Mouse (Mus musculus) heart, embryonic 11.5 days (tissue): ENCODE data around the gene Bclaf1. TPM values are rescaled to one million over a fixed set of nuclear protein-coding genes. Genes with fewer than 3 reads are reported as not detected.
A peak's percentile ranks its signal among the peaks of the same experiment; 100 is the strongest.

Experiments used
- ATAC-seq: fragments of 200-750 bp; cut with Nextera tagmentation; replicated peaks from 2 replicates; pipeline ENCODE4 v1.8.0; 2017; ENCODE audit warnings: moderate library complexity; ENCODE audit not compliant: insufficient number of reproducible peaks, low FRiP score, low TSS enrichment
- H3K27ac ChIP-seq: fragments of 300-500 bp; sonication (generic); 2 replicates; pipeline ENCODE4 v1.5.1; 2014; ENCODE audit warnings: mild to moderate bottlenecking, low read depth, low read length
- H3K27me3 ChIP-seq: fragments of 300-500 bp; sonication (generic); 2 replicates; pipeline ENCODE4 v1.6.1; 2014; ENCODE audit warnings: mild to moderate bottlenecking, low read length, mixed read lengths; ENCODE audit not compliant: control insufficient read depth, insufficient read depth
- H3K36me3 ChIP-seq: fragments of 300-500 bp; sonication (generic); 2 replicates; pipeline ENCODE4 v1.6.1; 2014; ENCODE audit warnings: mild to moderate bottlenecking, low read length, moderate library complexity, mixed read lengths; ENCODE audit not compliant: control insufficient read depth, insufficient read depth
- H3K4me1 ChIP-seq: fragments of 300-500 bp; sonication (generic); 2 replicates; pipeline ENCODE4 v1.6.1; 2014; ENCODE audit warnings: low read length; ENCODE audit not compliant: control insufficient read depth, insufficient read depth
- H3K4me2 ChIP-seq: fragments of 300-500 bp; sonication (generic); 2 replicates; pipeline ENCODE4 v1.6.1; 2014; ENCODE audit warnings: mild to moderate bottlenecking, moderate library complexity
- H3K4me3 ChIP-seq: fragments of 300-500 bp; sonication (generic); 2 replicates; pipeline ENCODE4 v1.5.1; 2014; ENCODE audit warnings: low read depth, low read length
- H3K9ac ChIP-seq: fragments of 300-500 bp; sonication (generic); 2 replicates; pipeline ENCODE4 v1.6.1; 2014; ENCODE audit warnings: mild to moderate bottlenecking, low read depth, low read length, moderate library complexity
- H3K9me3 ChIP-seq: fragments of 300-500 bp; sonication (generic); replicated peaks from 2 replicates; pipeline ENCODE4 v1.6.1; 2016; ENCODE audit warnings: low read length; ENCODE audit not compliant: control insufficient read depth
- WGBS: fragments of 180-500 bp; shearing (Covaris S2); extraction: QIAGEN DNeasy Blood & Tissue Kit; methylation state at CpG from one replicate; pipeline ENCODE4 v1.1.7; 2014; ENCODE audit not compliant: insufficient replicate concordance; 5-methylcytosine and 5-hydroxymethylcytosine counted together
- polyA plus RNA-seq: library from polyadenylated mRNA; unstranded; fragments of >200 nt; fragmentation: Nextera tagmentation; extraction: Ambion mirVana; gene quantifications from 2 replicates; pipeline ENCODE4 v1.2.1, GENCODE M21; 2014

Gene Bclaf1
- polyA plus RNA-seq, 1 experiment from 2014 or later: 94.9 TPM

DNA sequence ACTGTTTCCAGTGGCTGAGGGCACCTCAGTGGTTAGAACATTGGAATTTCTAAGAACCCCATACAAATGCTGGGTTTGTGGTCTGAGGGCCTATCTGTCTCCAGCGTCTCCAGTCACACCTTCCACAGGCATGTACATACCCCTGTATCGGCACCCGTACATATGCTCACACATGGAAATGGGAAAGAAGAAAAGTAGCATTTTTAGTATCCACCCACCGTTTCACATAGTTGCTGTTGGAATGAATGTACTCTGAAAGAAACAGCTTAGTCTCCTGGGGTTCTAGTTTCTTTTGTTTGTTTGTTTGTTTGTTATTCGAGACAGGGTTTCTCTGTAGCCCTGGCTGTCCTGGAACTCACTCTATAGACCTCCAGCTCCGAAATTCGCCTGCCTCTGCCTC, 25.6 kb downstream of the Bclaf1 start:
- WGBS: 91% methylated on average over 7 of the region's 7 CpGs
- Histone ChIP-seq H3K4me3 (no peak overlapping the region), H3K4me2 (no peak overlapping the region), H3K4me1 (no peaks in the 10 kb centered on the region), H3K27ac (no peak overlapping the region), H3K9ac (no peak overlapping the region), H3K9me3 (no peaks in the 10 kb centered on the region), H3K27me3 (no peaks in the 10 kb centered on the region), H3K36me3 (peaks cover 25% of the 10 kb centered on the region)
- ATAC-seq: no peak

DNA sequence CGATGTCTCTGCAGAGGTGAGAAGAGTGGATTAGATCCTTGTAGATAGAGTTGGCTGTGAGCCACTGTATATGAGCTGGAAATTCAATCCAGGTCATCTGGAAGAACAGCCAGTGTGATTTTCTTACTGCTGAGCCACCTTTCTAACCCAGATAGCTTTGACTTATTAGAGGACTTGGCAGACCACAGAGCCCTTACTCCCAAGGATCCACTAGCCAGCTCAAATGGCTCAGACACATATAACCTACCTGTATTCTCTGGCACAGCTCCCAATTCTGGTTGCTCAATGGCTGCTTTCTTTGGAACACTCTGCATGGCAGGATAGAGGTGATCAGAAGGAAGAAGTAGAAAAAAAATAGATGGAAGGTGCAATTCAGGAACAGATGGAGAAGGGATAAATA, 33.5 kb downstream of the Bclaf1 start:
- H3K36me3 ChIP-seq: peaks cover 16% of the 10 kb centered on the region
- no peak overlapping the region for H3K9ac ChIP-seq
- no peaks in the 10 kb centered on the region for H3K4me1 ChIP-seq
- H3K27me3 ChIP-seq: no peaks in the 10 kb centered on the region
- no peak overlapping the region for H3K4me3 ChIP-seq
- 93% methylated on average over 1 of the region's 1 CpGs for WGBS
- H3K4me2 ChIP-seq: no peak overlapping the region
- ATAC-seq: no peak
- H3K9me3 ChIP-seq: no peaks in the 10 kb centered on the region
- H3K27ac ChIP-seq: no peak overlapping the region

DNA sequence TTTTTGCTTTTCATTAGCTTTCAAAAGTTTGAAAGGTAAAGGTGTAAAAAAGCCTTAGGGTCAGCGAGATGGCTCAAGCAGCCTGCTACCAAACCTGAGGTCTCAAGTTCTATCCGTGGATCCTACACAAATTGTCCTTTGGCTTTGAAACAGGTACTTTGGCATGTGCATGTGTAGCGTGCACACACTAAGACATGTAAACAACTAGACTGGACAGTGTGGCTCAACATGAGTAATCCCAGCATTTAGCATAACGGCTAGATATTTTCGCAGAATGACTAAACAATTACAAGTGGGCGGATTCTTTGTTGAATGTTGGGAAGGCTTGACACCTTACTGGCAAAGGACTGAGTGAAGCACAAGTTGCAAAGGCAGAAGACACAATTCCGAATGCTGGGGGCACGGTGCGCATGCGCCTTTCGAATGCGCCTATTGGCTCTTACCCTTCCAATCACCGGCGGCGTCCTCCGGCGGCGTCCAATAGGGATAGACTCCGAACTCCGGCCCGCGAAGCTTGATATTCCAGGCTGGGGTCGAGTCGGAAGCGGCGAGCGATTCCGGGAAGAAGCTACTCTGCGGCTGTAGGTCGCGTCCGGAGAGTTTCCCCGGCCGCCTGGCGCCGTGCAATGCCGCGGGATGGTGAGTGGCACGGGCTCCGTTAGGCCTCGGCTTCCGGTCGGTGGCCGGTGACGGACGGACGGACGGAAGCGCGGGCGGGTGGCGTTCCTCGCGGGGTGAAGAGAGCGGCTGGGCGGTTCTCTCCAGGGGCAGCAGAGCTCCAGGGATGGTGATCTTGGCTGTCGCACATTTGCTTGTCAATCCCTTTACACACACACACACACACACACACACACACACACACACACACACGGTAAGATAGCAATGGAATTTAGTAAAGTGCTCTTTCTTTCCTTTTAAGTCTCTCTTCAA, 35.3 kb downstream of the Bclaf1 start, which contains the start of gene Mtfr2:
Mtfr2 (plus strand) TSS at position 486 of the 930 bp plus-strand sequence.
- H3K27ac ChIP-seq: peak within 1 kb of the TSS; percentile 68
- no peaks in the 10 kb centered on the region for H3K9me3 ChIP-seq
- H3K4me3 ChIP-seq: peak within 1 kb of the TSS; percentile 75
- peaks cover 12% of the 10 kb centered on the region for H3K36me3 ChIP-seq
- H3K27me3 ChIP-seq: no peaks in the 10 kb centered on the region
- no peaks in the 10 kb centered on the region for H3K4me1 ChIP-seq
- peak; percentile 90 for ATAC-seq
- H3K9ac ChIP-seq: peak within 1 kb of the TSS; percentile 77
- peak within 1 kb of the TSS; percentile 77 for H3K4me2 ChIP-seq
- WGBS: 2% methylated on average over 52 of the region's 58 CpGs

DNA sequence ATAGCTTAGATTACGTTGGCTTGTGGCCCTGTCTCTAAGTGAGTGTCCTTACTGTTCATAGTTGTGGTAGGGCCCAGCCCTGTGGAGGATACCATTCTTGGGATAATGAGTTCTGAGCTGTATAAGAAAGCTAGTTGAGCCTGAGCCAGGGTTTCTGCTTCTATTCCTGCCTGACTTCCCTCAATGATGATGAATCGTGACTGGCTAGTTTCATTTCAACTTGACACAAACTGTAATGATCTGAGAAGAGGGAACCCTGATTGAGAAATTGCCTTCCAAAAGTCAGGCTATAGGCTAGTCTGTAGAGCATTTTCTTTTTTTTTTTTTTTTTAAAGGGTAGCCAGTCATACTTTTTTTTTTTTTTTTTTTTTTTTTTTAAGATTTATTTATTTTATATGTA, 36.6 kb downstream of the Bclaf1 start:
- Histone ChIP-seq H3K4me3 (no peak overlapping the region), H3K4me2 (peak overlapping the region; percentile 77; the same call in 1 of the 2 replicates), H3K4me1 (no peaks in the 10 kb centered on the region), H3K9me3 (no peaks in the 10 kb centered on the region), H3K9ac (no peak overlapping the region), H3K27me3 (no peaks in the 10 kb centered on the region), H3K27ac (no peak overlapping the region), H3K36me3 (peaks cover 11% of the 10 kb centered on the region)
- WGBS: 93% methylated on average over 2 of the region's 2 CpGs
- ATAC-seq: no peak

DNA sequence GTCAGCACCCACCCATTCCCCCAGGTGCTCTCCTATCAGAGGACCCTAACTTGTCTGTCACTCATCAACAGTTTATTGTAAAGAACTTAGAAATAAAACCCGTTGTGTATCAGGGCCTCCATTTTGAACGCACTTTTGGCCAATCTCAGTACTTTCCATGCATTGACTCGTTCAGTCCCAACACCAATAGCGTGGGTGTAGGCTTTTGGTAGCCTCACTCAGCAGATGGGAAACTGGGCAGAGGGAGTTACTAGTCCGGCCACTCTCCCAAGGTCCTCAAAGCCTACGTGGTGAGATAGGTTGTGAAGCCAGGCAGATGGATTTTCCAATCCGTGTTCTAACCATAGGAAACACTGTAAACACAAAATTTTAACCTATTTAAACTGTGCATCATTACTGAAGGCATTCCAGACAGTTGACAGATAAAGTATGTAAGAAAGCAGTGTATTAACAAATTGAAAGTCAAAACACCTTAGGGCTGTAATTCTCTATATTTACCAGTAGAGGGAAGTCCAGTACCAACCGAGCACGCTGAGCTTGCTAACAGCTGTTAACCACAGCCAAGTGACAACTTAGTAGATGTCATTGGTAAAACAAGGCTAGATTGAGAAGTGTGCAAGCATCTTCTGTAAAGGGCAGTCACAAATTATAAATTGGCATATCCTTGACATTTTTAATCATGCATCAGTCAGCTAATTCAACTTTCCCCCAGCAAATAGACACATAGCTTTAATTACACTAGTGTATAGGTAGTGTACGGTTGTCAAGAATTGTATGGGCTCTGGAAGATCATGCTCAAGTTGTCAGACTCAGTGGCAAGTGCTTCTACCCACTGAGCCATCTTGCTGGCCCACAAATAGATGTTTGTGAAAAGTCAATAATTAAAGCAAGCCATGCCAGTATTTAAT, 49.5 kb downstream of the Bclaf1 start:
- WGBS: 60% methylated on average over 10 of the region's 10 CpGs
- no peak overlapping the region for H3K4me2 ChIP-seq
- peaks cover 6% of the 10 kb centered on the region; the same call in 1 of the 2 replicates for H3K36me3 ChIP-seq
- no peaks in the 10 kb centered on the region for H3K4me1 ChIP-seq
- no peak for ATAC-seq
- H3K9me3 ChIP-seq: no peaks in the 10 kb centered on the region
- no peak overlapping the region for H3K9ac ChIP-seq
- no peak overlapping the region for H3K4me3 ChIP-seq
- H3K27me3 ChIP-seq: no peaks in the 10 kb centered on the region
- H3K27ac ChIP-seq: no peak overlapping the region

DNA sequence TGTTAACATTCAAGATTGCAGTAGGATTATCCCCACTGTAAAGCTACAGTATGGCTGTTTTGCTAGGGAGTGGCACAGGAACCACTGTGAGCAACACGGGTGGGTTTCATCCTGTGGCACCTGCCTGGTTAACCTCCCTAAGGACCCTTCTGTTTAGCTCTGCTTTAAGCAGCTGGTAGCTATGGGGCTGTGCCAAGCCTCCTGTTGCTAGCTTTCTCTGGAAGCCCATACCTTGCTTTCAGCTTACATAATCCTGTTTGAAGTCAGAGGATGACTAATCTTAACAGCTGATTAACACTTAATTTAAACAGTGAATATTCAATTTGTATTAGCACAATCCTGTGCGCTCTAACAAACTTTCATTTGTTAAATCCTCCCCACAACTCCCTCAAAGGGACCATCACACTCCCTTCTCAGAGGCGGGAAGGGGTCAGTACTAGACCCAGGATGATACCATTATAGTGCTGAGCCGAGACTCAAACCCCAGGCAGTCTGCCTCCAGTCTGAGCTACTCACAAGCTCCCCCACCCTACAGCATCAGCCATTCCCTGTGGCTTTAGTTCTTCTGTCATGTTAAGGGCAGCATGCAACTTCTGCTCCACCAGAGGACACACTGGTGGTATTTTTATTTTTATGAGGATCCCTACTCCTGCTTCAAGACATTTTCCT, 50.3 kb downstream of the Bclaf1 start:
- H3K9ac ChIP-seq: no peak overlapping the region
- H3K27me3 ChIP-seq: no peaks in the 10 kb centered on the region
- no peak overlapping the region for H3K4me3 ChIP-seq
- WGBS: 52% methylated on average over 4 of the region's 4 CpGs
- ATAC-seq: no peak
- H3K4me2 ChIP-seq: no peak overlapping the region
- no peak overlapping the region for H3K27ac ChIP-seq
- no peaks in the 10 kb centered on the region for H3K9me3 ChIP-seq
- peaks cover 6% of the 10 kb centered on the region; the same call in 1 of the 2 replicates for H3K36me3 ChIP-seq
- H3K4me1 ChIP-seq: no peaks in the 10 kb centered on the region

DNA sequence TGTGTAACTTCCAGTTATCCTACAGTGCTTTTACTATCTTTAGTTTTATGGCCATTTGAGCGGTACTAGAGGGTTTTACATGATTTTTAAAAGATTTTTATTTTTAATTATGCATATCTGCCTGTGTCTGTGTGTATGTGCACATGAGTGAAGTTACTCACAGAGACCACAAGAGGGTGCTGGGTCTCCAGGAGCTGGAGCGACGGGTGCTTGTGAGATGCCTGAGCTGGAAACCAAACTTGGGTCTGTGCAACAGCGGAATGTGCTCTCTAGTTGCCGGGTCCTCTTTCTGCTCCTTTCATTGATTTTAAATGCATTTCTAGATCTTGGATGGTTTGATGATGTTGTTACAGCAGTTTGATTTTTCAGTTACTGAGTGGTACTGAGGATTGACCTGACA, 59.8 kb downstream of the Bclaf1 start:
- Histone ChIP-seq H3K27me3 (no peaks in the 10 kb centered on the region), H3K27ac (no peak overlapping the region), H3K36me3 (no peaks in the 10 kb centered on the region), H3K9ac (no peak overlapping the region), H3K9me3 (no peaks in the 10 kb centered on the region; the same call in 1 of the 2 replicates), H3K4me2 (no peak overlapping the region), H3K4me3 (no peak overlapping the region), H3K4me1 (no peaks in the 10 kb centered on the region)
- no peak for ATAC-seq
- 88% methylated on average over 5 of the region's 5 CpGs for WGBS

DNA sequence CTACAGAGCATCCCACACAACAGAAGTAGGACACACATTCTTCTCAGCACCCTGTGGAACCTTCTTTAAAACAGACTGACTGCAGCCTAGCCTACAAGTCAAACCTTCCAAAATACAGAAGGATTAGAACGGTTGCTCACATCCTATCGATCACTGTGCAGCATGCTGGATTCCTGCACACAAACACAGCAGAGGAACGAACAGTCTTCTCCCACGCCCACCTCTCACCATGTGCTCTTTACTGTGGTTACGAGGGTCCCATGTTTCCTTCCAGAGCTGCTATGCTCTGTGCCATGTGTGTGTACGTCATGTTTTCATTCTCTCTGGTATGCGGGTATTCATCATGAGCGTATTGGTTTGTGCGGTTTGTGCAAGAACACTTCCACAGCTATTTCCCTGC, 65.4 kb downstream of the Bclaf1 start:
- Histone ChIP-seq H3K27me3 (no peaks in the 10 kb centered on the region), H3K27ac (no peak overlapping the region), H3K36me3 (no peaks in the 10 kb centered on the region), H3K4me1 (no peaks in the 10 kb centered on the region; the same call in 1 of the 2 replicates), H3K4me3 (no peak overlapping the region), H3K9me3 (no peaks in the 10 kb centered on the region), H3K4me2 (no peak overlapping the region), H3K9ac (no peak overlapping the region)
- 87% methylated on average over 9 of the region's 9 CpGs for WGBS
- ATAC-seq: no peak
